Mouse (Mus musculus) spleen, postnatal 4 days (tissue): ENCODE data around the gene Patj.

Experiments used
- DNase-seq, 2 experiments: peaks; one replicate each; pipeline ENCODE4 v3.0.0; 2022; ENCODE audit warnings: low spot score in 2 of 2

Patj gene

DNA sequence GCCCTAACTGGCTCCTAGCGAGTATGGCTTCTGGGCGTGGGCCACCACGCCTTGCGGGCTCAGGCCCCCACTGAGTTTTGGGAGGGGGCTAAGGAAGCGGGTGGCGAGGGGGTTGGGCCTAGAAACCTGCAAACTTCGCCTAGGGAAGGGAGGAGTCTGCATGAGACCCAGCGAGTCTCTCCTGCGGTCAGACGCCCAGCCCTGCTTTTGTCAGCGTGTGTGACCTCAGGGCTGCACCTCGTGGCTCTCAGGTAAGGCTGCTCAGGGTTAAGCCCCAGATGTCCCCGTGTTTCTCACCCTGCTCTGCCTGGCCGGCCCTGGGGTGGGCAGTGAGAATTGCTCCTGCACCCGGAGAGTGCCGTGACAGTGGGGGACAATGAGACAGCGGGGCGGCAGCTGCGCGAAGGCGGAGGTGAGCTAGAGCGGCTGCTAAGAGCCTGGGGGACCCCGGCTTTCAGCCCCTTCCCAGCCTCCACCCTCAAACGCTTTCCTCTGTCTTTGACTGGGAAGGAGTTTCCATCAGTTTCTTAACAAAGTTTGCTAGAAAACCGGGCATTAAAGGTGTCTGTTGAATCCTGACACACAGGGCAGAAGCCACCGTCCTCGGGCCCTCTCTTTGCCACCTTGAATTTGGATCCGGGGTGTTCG is 331.1 kb downstream of the Patj start, which contains the start of gene L1td1:
L1td1 (plus strand) TSS at position 145 of the 648 bp plus-strand sequence.
- DNase-seq: no peak

DNA sequence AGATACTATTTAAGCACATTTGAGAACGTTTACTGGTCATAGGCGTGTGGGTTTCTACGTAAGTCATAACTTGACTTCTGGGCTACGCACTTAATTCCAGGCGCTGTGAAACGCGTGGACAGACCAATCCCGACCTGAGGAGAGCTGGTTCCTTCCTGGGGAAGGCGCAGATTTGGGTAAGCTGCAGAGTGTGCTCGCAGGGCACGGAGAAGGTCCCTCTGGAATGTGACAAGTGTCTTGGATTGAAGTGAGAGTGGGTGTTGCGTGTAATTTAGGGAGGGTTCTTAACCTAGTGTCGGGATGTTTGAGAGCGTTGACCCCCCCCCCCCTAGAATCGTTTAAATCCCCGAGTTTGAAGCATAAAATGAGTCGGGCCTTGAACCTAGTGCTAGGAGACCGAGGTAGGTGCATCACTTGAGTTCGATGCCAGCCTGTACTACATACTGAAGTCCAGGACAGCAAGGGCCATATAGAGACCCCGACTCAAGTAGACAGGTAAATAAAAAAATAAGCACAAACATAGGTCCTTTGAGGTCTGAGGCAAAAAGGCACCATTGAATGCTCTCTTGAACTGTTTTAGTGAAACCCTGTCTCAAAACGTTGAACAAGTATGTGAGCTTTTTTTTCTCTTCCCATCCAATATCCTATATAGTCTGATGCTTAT is 331.8 kb downstream of the Patj start:
- DNase-seq: no peak

GRCm38 (mm10) chr4:98727959-98728347 is 332.4 kb downstream of the Patj start:
- no peak for DNase-seq

DNA sequence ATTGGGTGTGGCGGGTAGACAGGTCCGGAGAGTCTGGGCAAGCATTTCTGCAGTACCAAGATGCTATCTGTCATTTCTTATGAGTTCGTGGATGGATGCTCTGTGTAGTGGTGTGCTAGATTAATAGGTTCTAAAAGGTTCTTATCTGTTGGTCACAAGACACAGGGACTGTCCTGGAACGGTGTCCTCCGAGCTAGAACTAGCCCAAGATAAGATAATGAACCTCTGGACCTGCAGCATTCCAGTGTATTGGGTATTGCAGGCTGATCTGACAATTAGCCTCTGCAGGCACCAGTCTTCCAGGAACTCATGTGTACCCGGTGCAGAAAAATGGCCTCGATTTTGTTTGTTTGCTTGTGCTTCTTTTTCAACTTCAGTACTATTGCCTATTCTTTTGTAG is 333.1 kb downstream of the Patj start:
- no peak for DNase-seq

GRCm38 (mm10) chr4:98733660-98734059 is 338.1 kb downstream of the Patj start:
- no peak for DNase-seq

- DNase-seq: no peak
Observed at GRCm38 (mm10) chr4:98739753-98740152, 344.2 kb downstream of the Patj start.

DNA sequence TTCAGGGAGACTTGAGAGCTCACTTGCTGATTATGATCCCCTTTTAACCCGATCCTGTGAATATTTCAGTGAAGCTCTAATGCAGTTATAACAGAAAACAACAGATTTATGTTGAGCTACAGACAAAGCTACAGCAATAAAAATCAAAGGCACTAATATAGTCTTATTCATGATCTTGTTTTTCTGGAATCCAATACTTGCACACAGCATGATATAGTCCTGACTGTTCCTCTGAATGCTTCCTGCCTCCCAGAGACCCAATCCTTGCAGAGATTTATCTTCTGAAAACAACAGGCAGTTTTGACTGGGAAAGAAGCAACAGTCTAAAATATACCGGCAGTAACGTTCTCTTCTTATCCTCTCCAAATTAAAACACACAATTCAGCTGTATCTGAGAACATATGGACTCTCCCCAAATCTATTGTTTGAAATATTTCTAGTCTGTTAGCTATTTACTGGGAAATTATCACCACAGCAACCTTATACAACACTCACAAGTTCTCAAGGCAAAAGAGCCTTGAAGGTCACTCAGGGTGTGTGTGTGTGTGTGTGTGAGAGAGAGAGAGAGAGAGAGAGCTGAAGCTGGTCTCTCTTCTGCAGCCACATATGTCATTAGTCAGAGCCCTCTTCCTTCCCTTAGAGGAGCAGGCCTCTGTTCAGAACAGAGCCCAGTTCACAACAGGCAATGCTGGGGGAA is 347.8 kb downstream of the Patj start:
- DNase-seq: no peak

- DNase-seq: no peak
Observed at GRCm38 (mm10) chr4:98743906-98744210, 348.3 kb downstream of the Patj start.

DNA sequence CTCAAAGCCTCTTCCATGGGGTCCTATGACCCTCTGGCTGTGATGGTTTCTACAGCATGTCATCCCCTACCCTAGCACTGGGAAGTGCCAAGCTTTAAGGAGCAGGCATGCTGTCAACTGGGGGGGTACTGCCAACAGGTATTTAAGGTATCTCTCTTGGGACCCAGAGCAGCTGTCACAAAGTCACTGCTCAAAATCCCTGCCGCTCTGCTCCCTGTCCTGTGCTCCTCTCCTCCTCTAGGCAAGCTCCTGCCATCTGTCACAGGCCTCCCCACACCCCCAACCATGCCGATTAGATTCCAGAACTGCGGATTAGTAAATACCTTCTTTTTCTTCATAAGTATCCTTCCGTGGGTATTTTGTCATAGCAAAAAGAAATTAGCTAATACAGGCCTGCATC is 358.9 kb downstream of the Patj start:
- DNase-seq: no peak

DNA sequence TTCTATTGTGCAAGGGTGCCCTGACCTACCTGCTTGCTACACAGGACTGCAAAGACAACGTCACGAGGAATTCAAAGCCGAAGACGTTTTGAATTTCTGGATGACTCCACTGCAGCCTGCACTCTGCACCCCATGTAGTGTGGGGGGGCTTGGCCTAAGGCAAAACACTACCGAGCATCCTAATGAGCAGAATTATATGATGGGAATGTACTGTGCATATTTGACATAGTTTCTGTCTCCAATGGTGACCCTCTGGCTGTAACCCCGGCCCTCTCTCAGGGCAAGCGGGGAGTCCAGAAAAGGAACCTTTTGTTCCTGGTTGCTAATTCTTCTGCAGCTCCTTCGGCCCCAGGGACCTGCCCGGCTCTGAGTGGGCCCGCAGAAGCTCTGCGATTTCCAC is 360.6 kb downstream of the Patj start:
- DNase-seq: no peak

DNA sequence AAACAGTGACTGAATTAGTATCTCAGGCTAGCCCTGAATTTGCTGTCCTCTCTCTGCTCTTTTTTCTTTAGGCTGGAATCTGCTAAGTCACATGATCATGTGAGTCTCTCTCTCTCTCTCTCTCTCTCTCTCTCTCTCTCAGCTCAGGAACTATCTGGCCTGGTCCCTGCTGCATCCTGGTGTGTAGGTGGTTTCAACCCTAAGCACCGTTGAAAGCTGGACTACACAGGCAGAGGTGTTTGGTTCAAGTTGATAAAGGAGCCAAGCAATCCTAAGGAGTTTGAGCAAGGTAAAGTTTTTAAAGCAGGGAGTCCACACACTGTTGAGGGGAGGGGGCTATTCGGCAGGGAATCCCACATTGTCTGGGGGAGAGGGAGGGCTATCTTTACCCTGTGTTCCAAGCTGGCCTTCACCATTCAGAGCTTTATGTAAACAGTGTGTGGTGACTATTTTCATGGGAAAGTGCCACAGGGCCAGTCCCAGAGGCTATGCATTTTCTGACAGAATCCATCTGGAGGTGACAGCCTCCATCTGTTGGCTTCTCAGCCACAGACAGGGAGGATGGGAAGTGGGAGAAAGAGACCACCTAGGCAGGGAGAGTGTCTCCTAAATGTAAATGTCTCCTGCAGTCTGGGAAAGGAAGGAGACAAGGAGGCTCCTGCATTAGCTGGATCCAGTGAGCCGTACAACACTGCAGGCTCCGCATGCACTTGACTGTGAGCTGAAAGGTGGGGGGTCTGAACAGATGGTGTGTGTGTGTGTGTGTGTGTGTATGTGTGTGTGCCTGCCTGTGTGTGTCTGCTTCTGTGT is 362.6 kb downstream of the Patj start:
- no peak for DNase-seq

DNA sequence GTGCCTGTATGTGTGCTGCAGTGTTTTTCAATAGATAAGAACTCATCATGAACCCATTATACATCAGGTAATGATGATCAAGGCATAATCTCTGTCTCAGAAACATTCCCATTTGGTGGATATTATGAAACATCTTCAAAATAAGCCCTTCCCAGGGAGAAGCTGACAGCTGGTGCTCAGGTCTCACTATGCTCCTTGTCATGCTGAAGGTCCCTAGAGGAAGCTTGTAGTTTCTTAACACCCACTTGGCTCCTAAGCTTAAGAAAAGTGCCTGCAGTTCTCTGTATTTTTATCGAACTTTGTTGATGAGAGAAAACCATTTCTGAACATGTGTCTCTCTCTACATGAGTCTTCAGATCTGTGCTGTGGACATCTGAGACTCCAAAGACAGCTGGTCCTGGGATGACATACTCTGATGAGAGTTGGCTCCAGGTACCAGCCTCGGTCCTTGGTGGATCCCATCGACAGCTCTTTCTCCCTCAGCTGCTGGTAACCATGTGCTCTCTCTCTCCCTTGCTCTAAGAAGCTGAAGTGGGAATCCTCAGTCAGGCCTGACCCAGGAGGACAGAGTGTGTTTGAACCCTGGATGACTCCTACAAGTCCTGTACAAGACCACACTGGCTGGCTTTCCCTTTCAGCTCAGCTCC is 363.4 kb downstream of the Patj start:
- DNase-seq: no peak

GRCm38 (mm10) chr4:98767134-98768133 is 371.8 kb downstream of the Patj start:
- DNase-seq: no peak
